Mouse (Mus musculus) E14TG2a.4 (cell line): Measurements from ENCODE around the gene Mcmbp.

Experiments used
- H3K27me3 ChIP-seq: 2 replicates; pipeline ENCODE4 v1.6.1; 2014; ENCODE audit warnings: low read length, control low read depth; ENCODE audit not compliant: insufficient read depth
- H3K36me3 ChIP-seq: 2 replicates; pipeline ENCODE4 v1.6.1; 2014; ENCODE audit warnings: low read length, control low read depth; ENCODE audit not compliant: insufficient read depth
- H3K4me1 ChIP-seq: replicated peaks from 2 replicates; pipeline ENCODE4 v1.6.1; 2014; ENCODE audit warnings: low read depth, low read length, control low read depth
- H3K4me3 ChIP-seq: replicated peaks from 2 replicates; pipeline ENCODE4 v1.5.1; 2014; ENCODE audit warnings: mild to moderate bottlenecking, low read length
- H3K9me3 ChIP-seq: 2 replicates; pipeline ENCODE4 v1.6.1; 2014; ENCODE audit warnings: low read length, control low read depth
- CTCF ChIP-seq: conservative IDR thresholded peaks from 2 replicates; pipeline ENCODE4 v1.5.1; 2014; ENCODE audit warnings: low read length
- NANOG ChIP-seq: IDR thresholded peaks from 2 replicates; pipeline ENCODE4 v1.6.1; 2014; ENCODE audit warnings: borderline replicate concordance, low read length, mixed read lengths
- POU5F1 ChIP-seq: IDR thresholded peaks from 2 replicates; pipeline ENCODE4 v1.6.1; 2014; ENCODE audit warnings: low read length, borderline replicate concordance

Gene Mcmbp

DNA sequence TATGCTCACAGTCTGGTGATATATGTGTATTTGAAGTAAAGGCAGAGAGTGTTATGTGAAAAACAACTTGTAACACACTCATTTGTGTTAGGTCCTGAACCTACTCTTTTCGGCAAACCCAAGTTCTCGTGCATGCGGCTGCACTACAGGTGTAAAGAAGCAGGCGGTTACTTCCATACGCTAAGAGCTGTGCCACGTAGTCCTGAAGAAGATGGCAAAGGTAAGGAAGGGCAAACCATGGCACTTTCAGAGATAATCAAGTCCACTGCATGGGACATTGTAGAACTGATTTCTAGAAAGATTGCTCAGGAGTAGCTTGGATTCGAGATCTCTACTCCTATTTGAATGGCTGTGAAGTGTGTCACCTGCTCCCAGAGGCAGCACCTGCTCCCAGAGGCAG is 48.1 kb downstream of the Mcmbp start:
- Histone ChIP-seq H3K27me3 (no peaks in the 10 kb centered on the region), H3K36me3 (peaks cover 49% of the 10 kb centered on the region), H3K9me3 (peaks cover 39% of the 10 kb centered on the region), H3K4me1 (no peaks in the 10 kb centered on the region), H3K4me3 (no peak overlapping the region)
- TF ChIP-seq NANOG (no peak), POU5F1 (no peak), CTCF (no peak)

DNA sequence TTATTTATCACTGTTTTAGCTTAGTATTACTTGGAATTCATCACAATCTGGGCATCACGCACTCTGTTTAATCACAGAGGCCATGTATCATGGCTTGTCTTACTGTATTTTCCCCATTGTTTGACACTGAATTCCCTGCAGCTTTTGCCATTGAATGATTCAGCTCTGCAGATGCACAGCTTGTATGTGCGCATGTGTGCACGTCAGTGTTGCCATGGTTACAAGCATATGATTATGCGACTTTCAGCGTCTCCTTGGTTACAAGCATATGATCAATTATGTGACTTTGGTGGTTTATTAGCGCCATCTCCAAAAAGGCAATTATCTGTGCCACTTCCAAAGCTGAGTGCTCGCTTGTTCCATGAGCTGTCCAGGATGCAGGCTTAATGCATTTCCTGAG is 49.5 kb downstream of the Mcmbp start:
- H3K4me3 ChIP-seq, result no peak overlapping the region
- peaks cover 46% of the 10 kb centered on the region for H3K36me3 ChIP-seq
- peaks cover 53% of the 10 kb centered on the region for H3K9me3 ChIP-seq
- H3K4me1 ChIP-seq, result no peaks in the 10 kb centered on the region
- H3K27me3 ChIP-seq, result no peaks in the 10 kb centered on the region
- no peak for TF ChIP-seq NANOG
- no peak for TF ChIP-seq CTCF
- TF ChIP-seq POU5F1, result no peak

- H3K27me3 ChIP-seq, result no peaks in the 10 kb centered on the region
- TF ChIP-seq NANOG (no peak), POU5F1 (no peak), CTCF (peak; percentile 68)
- peaks cover 46% of the 10 kb centered on the region for H3K36me3 ChIP-seq
- H3K4me3 ChIP-seq, result no peak overlapping the region
- peaks cover 60% of the 10 kb centered on the region for H3K9me3 ChIP-seq
- no peaks in the 10 kb centered on the region for H3K4me1 ChIP-seq
These were observed 50.2 kb downstream of the Mcmbp start for GRCm38 (mm10) chr7:128690070-128690469.

DNA sequence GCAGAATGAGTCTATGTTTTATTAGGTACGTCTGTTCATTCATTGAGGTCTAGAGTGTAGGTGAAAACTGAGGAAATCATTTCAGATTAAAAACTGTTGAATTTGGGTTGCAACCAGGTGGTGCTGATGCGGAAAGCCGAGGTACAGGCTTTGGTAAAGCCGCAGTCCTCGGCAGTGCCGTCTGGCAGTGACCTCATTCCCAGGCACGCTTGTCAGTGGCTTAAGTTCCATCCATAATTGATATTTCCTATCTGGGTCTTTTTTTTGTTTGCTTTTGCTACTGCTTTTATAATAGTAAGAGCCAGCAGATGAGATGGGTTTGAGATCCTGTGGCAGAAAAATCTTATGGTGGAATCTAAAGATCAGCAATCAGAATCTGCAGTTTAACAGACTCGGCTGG is 50.9 kb downstream of the Mcmbp start:
- no peak for TF ChIP-seq POU5F1
- no peak for TF ChIP-seq NANOG
- no peak for TF ChIP-seq CTCF
- Histone ChIP-seq H3K36me3 (peaks cover 46% of the 10 kb centered on the region), H3K4me1 (no peaks in the 10 kb centered on the region), H3K27me3 (no peaks in the 10 kb centered on the region), H3K4me3 (no peak overlapping the region), H3K9me3 (peaks cover 67% of the 10 kb centered on the region)

DNA sequence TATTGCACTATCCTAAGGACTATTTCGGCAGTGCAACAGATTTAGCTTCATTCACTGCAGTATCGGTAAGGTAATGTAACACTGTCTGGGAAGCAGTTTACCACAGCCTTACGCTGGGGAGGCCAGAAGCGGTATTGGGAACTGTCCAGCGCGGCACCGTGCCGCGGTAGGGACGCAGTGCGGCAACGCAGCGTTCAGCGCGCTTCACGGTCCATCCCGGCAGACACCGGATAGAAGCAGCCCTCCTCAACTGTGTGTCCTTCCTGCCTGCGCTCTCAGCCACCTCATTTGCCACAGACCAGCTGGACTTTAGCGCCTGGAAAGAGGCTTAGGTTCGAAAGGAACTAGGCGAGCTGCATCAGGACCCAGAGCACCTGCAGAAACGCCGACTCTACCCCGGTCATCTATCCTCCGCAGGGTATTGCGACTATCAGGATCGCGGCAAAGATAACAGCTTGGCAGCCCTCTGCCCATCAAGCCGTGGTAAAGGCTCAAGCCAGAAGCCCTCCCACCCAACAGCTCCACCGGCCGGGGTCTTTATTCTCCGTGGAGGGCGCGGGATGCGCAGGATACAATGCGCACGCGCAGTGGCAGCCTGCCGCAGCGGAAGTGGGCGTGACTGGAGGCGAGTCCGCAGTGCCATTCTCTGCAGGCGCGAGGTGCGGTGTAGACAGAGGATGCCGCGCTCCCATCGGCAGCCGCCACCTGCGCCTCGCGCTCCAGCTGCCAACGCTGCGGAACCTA is 52.3 kb downstream of the Mcmbp start:
- Histone ChIP-seq H3K9me3 (peaks cover 70% of the 10 kb centered on the region), H3K4me1 (no peaks in the 10 kb centered on the region), H3K36me3 (peaks cover 40% of the 10 kb centered on the region), H3K27me3 (no peaks in the 10 kb centered on the region), H3K4me3 (peak overlapping the region; percentile 87)
- no peak for TF ChIP-seq NANOG
- no peak for TF ChIP-seq CTCF
- TF ChIP-seq POU5F1, result no peak

GRCm38 (mm10) chr7:128678546-128678945 is 61.7 kb downstream of the Mcmbp start:
- no peak for TF ChIP-seq NANOG
- no peak for TF ChIP-seq CTCF
- TF ChIP-seq POU5F1, result no peak
- H3K36me3 ChIP-seq, result peaks cover 13% of the 10 kb centered on the region
- H3K9me3 ChIP-seq, result peaks cover 5% of the 10 kb centered on the region; the same call in 1 of the 2 replicates
- H3K27me3 ChIP-seq, result no peaks in the 10 kb centered on the region
- peaks cover 4% of the 10 kb centered on the region; the same call in 1 of the 2 replicates for H3K4me1 ChIP-seq
- H3K4me3 ChIP-seq, result no peak overlapping the region

DNA sequence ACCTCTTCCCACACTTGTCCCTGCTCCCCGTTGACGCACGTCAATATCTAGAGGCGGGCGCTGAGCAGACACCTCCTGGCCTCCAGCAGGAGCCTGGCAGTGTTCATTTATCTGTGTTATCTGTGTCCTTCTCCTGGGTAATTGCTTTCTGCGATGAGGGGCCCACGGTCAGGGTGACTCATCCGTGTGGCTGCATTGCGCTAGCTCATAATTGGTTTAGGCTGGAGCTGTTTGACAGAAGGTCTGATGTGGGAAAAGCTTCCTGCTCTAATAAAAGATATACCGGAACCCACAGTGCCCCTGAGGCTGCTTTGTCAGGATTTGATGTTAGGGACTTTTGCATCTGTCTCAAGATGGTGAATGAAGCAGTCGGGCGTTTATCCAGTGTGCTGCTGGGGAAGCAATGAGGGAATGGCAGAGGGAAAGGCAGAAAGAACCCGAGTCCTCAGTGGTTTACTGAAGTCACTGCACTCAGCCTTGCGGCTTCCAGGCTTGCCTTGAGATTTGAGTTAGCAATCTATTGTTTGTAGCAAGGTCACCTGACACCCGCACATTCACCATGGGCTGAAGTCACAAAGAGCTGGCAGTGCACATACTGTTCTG is 67.8 kb downstream of the Mcmbp start:
- Histone ChIP-seq H3K9me3 (peaks cover 5% of the 10 kb centered on the region; the same call in 1 of the 2 replicates), H3K4me3 (peak overlapping the region; percentile 13; the same call in 1 of the 2 replicates), H3K36me3 (peaks cover 11% of the 10 kb centered on the region), H3K4me1 (peaks cover 50% of the 10 kb centered on the region), H3K27me3 (no peaks in the 10 kb centered on the region)
- no peak for TF ChIP-seq POU5F1
- no peak for TF ChIP-seq NANOG
- TF ChIP-seq CTCF, result no peak

DNA sequence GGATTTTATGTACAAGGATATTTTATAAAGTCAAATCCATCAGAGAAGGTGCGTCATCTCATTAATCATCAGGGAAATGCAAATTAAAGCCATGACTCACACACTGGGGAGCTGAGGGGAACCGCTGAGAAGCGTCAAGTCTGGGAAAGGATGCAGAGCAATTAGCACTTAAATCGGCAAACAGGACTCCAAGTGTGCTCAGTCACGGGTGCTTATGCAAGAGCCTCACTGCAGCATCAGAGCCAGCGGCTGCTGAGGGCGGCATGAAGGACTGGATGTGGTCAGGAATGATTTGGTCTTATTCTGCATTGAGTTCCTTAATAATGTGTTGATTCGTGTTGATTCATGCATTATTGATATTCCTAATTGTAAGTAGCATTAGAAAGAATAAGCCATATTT is 68.3 kb downstream of the Mcmbp start:
- H3K9me3 ChIP-seq, result peaks cover 4% of the 10 kb centered on the region; the same call in 1 of the 2 replicates
- H3K36me3 ChIP-seq, result peaks cover 10% of the 10 kb centered on the region
- TF ChIP-seq POU5F1 (no peak), NANOG (peak; percentile 42; the same call in 1 of the 2 replicates), CTCF (no peak)
- H3K4me1 ChIP-seq, result peaks cover 55% of the 10 kb centered on the region
- peak overlapping the region; percentile 13; the same call in 1 of the 2 replicates for H3K4me3 ChIP-seq
- no peaks in the 10 kb centered on the region for H3K27me3 ChIP-seq
